Mouse (Mus musculus): ENCODE results near the gene Eprs.

GRCm38 (mm10) chr1:185363526-185364182, 810 bp downstream of the Eprs start:
- TF ChIP-seq CTCF (IDR thresholded peaks at IDR 0.05; ENCODE audit: low read depth) (no peak), EP300 (IDR thresholded peaks at IDR 0.05; ENCODE audit: low read depth) (no peak)

All from liver, postnatal 0 days (tissue).